Mouse (Mus musculus): Measurements from ENCODE around the gene Vps13d.
A peak's percentile ranks its signal among the peaks of the same experiment; 100 is the strongest.

Vps13d gene

GRCm38 (mm10) chr4:145194559-145195162, at the start of gene Vps13d:
Gene Vps13d (minus strand): TSS chr4:145195005.
- peak; percentile 95 for DNase-seq (ENCODE audit: low read depth, low spot score)

GRCm38 (mm10) chr4:145242719-145243350, 48.0 kb upstream of the Vps13d start:
- DNase-seq (ENCODE audit: low read depth, low spot score): no peak

GRCm38 (mm10) chr4:145240723-145241231, 46.0 kb upstream of the Vps13d start:
- no peak for DNase-seq (ENCODE audit: low read depth, low spot score)

GRCm38 (mm10) chr4:145239049-145239830, 44.4 kb upstream of the Vps13d start:
- DNase-seq (ENCODE audit: low read depth, low spot score): no peak

- DNase-seq (ENCODE audit: low read depth, low spot score): no peak
Observed at GRCm38 (mm10) chr4:145236027-145236426, 41.2 kb upstream of the Vps13d start.

- DNase-seq (ENCODE audit: low read depth, low spot score): no peak
Observed at GRCm38 (mm10) chr4:145233487-145234228, 38.9 kb upstream of the Vps13d start.

- DNase-seq (ENCODE audit: low read depth, low spot score): no peak
Observed at GRCm38 (mm10) chr4:145231732-145232131, 36.9 kb upstream of the Vps13d start.

GRCm38 (mm10) chr4:145230647-145231046, 35.8 kb upstream of the Vps13d start:
- no peak for DNase-seq (ENCODE audit: low read depth, low spot score)

- DNase-seq (ENCODE audit: low read depth, low spot score): no peak
Observed at GRCm38 (mm10) chr4:145229524-145230163, 34.8 kb upstream of the Vps13d start.

- no peak for DNase-seq (ENCODE audit: low read depth, low spot score)
Observed at GRCm38 (mm10) chr4:145229051-145229450, 34.2 kb upstream of the Vps13d start.

- DNase-seq (ENCODE audit: low read depth, low spot score): no peak
Observed at GRCm38 (mm10) chr4:145224613-145225012, 29.8 kb upstream of the Vps13d start.

GRCm38 (mm10) chr4:145222064-145222463, 27.3 kb upstream of the Vps13d start:
- DNase-seq (ENCODE audit: low read depth, low spot score): no peak

GRCm38 (mm10) chr4:145221379-145221778, 26.6 kb upstream of the Vps13d start:
- DNase-seq (ENCODE audit: low read depth, low spot score): no peak

GRCm38 (mm10) chr4:145220001-145220400, 25.2 kb upstream of the Vps13d start:
- no peak for DNase-seq (ENCODE audit: low read depth, low spot score)

GRCm38 (mm10) chr4:145219240-145219985, 24.6 kb upstream of the Vps13d start:
- DNase-seq (ENCODE audit: low read depth, low spot score): peak; percentile 71

GRCm38 (mm10) chr4:145217837-145218236, 23.0 kb upstream of the Vps13d start:
- DNase-seq (ENCODE audit: low read depth, low spot score): no peak

GRCm38 (mm10) chr4:145217046-145217445, 22.2 kb upstream of the Vps13d start:
- DNase-seq (ENCODE audit: low read depth, low spot score): no peak

- no peak for DNase-seq (ENCODE audit: low read depth, low spot score)
Observed at GRCm38 (mm10) chr4:145215396-145215795, 20.6 kb upstream of the Vps13d start.

- DNase-seq (ENCODE audit: low read depth, low spot score): peak; percentile 79
Observed at GRCm38 (mm10) chr4:145214786-145215174, 20.0 kb upstream of the Vps13d start.

- DNase-seq (ENCODE audit: low read depth, low spot score): peak; percentile 97
Observed at GRCm38 (mm10) chr4:145213999-145214785, 19.4 kb upstream of the Vps13d start.
